Mouse (Mus musculus): ENCODE data around the gene Atg7.

Gene Atg7

DNA sequence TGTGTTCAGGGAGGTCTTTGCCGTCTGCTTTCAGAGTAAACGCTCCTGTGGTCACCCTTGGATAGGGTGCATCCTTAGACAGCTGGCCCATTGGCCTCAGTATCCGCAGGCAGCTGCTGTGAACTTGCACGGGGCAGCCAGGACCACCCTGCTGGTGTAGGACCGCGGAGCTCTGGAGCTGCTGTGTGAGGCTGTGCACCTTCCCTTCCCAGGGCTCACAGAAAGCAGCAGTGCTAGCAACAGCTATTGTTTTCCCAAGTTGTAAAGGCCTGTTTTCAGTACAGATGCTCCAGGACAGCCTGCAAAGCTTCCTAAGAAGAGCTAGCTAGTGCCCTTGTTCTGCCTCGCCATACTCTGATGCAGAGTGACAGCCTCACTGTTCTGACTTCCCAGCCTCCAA is 208.8 kb downstream of the Atg7 start:
- no peak for DNase-seq (ENCODE audit: low read depth, low spot score)

- peak; percentile 57 for DNase-seq (ENCODE audit: low read depth, low spot score)
These were observed 209.8 kb downstream of the Atg7 start for GRCm38 (mm10) chr6:114852739-114853138.

DNA sequence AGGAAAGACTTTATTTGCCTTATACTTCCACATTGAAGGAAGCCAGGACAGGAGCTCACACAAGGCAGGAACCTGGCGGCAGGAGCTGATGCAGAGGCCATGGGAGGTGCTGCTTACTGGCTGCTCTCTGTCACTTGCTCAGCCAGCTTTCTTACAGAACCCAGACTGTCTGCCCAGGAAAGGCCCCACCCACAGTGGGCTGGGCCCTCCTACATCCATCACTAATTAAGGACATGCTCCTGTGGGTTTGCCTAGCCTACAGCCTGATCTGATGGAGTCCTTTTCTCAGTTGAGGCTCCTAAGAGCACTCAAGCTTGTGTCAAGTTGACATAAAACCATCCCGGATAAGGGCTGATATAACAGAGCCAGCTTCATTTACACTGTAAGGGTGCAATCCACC is 211.5 kb downstream of the Atg7 start:
- DNase-seq (ENCODE audit: low read depth, low spot score): no peak

DNA sequence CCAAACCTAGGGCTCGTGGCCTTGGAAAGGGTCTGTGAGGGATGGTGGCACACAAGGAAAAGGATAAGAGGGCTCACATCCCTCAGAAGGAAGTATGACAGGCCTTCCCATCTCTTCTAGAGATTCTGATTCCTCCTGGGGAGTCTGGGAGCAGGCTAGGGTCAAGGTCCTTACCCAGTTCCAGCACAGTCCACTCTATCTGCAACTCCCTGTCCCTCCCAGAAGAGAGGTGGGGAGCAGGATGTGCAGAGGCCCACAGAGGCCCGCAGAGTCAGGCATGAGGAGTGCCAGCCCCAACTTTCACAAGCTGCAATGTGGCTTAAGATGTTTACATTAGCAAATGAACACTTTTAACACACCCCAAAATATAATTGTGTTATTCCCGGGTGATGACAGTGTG is 212.7 kb downstream of the Atg7 start:
- no peak for DNase-seq (ENCODE audit: low read depth, low spot score)

GRCm38 (mm10) chr6:114856501-114856900 is 213.6 kb downstream of the Atg7 start:
- no peak for DNase-seq (ENCODE audit: low read depth, low spot score)

DNA sequence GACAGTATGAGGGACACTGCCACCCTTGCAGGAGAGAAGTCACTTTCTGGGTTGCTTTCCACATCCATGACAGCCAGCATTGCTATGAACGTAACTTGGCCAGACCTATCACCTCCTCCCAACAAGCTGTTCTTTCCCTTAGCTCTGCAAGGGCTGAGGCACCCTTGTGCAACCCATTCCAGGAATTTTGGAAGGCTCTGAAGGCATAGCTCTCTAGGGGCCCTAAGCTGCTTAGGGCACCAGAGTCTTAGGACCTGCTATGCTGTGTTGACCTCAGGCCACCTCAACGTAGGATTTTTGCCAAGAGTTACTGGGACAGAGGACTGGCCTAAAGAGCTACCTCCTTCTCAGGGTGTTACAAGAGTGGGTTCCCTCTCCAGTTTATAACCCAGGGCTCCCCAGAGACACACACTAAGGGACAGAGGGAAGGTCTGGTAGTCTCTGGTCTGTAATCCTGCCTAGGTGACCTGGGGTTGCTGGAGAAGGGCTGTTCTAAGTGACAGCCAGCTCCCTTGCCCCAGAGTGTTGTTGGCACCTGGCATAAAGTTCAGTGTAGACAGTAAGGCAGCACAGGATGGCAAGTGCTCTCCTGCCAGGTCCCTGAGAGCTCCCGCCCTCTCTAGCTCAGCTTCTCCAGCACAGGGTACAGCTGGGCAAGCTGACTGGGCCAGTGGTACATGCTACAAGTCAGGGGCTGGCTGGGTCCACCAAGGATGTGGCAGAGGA is 215.3 kb downstream of the Atg7 start:
- DNase-seq (ENCODE audit: low read depth, low spot score): no peak

DNA sequence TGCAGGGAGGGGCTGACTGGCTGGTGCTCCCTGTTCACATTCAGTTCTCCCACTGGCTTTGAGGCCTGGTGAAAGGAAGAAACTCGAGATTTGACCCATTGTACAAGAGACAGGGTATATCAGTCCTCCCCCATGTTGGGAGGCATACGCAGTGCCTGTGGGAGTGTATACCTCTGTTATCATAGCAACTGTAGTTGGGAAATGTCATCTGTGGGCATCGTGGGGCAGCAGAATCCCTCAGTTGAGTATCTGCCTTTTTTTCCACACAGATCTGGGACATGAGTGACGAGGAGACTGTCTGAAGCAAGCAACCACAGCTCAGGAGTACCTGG is 215.8 kb downstream of the Atg7 start:
- DNase-seq (ENCODE audit: low read depth, low spot score): no peak

- no peak for DNase-seq (ENCODE audit: low read depth, low spot score)
These were observed 218.0 kb downstream of the Atg7 start for GRCm38 (mm10) chr6:114860677-114861568.

- DNase-seq (ENCODE audit: low read depth, low spot score): no peak
These were observed 218.7 kb downstream of the Atg7 start for GRCm38 (mm10) chr6:114861591-114861990.

GRCm38 (mm10) chr6:114862046-114862445 is 219.1 kb downstream of the Atg7 start:
- no peak for DNase-seq (ENCODE audit: low read depth, low spot score)

GRCm38 (mm10) chr6:114863501-114863900 is 220.6 kb downstream of the Atg7 start:
- no peak for DNase-seq (ENCODE audit: low read depth, low spot score)

- no peak for DNase-seq (ENCODE audit: low read depth, low spot score)
These were observed 221.5 kb downstream of the Atg7 start for GRCm38 (mm10) chr6:114864421-114864820.

- DNase-seq (ENCODE audit: low read depth, low spot score): no peak
These were observed 223.2 kb downstream of the Atg7 start for GRCm38 (mm10) chr6:114866078-114866477.

DNA sequence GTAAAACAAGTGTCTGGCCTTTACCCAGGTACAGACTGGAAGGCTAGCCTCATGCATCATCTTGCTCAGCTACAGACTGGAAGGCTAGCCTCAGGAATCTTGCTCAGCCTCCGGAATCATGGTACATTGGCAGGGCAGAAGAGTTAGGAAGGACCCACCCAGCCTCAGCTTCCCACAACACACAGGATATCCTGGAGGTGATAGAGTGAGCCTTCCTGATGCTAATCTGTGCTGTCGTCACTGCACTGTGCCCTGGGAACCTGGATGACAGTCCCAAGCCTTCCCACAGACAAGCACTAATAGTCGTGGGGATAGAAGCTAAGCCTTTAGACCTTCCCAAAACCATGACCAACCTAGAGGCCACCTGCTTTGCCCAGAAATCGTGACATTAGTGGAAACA is 223.7 kb downstream of the Atg7 start:
- no peak for DNase-seq (ENCODE audit: low read depth, low spot score)

- DNase-seq (ENCODE audit: low read depth, low spot score): no peak
These were observed 225.8 kb downstream of the Atg7 start for GRCm38 (mm10) chr6:114868656-114869055.

DNA sequence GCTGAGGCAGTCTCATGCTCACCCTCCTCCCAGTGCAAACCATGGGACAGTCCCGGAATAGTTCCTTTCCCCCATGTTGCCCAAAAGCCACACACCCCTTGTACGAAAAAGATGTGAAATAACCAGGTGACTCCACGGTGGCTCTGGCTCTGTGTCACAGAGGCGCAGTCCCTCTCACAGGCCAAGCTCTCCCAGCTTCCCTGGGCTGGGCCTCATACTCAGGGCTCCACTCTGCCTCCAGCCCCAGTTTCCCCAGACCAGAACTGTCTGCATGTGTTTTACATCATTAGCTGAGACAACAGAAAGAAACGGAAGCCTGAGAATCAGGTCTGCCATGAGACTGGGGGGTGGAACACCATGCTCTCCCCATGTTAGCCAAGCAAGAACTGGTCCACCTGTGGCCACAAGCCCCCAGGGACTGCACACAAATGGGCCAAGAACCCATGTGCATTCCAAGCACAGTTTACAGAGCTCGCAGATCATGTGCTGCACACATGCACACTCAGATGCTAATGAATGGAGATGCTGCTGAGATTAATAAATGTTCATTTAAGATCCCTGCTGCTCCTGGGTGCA is 226.7 kb downstream of the Atg7 start:
- no peak for DNase-seq (ENCODE audit: low read depth, low spot score)

DNA sequence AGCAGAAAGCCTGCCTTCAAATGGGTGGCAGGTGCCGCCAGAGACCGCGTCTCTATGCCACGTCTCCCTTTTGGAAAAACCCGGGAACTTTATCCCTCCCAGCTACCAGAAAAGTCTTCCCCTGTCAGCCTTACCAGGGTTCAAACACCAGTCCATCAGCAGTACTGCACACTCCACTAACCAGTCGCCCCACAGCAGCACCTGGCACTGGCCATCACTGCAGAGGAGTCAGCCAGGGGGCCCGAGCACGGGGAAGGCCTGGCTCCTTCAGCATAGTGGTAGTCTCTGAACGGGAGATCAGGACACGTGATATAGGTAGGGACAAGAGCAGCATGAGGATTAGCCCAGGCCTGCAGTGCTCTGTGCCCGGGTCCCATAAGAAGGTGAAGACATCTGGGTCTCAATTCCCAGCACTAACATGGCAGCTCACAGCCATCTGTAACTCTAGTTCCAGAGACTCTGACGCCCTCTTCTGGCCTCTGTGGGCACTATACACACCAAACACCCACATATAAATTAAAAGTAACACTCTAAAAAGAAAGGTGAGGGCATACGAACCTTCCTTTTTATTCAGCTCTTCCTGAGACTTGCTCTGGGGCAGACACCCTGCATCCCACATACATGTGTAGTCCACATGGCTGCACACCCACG is 228.2 kb downstream of the Atg7 start:
- DNase-seq (ENCODE audit: low read depth, low spot score): no peak

- no peak for DNase-seq (ENCODE audit: low read depth, low spot score)
These were observed 230.9 kb downstream of the Atg7 start for GRCm38 (mm10) chr6:114873808-114874137.

- no peak for DNase-seq (ENCODE audit: low read depth, low spot score)
These were observed 231.4 kb downstream of the Atg7 start for GRCm38 (mm10) chr6:114874138-114874928.

DNA sequence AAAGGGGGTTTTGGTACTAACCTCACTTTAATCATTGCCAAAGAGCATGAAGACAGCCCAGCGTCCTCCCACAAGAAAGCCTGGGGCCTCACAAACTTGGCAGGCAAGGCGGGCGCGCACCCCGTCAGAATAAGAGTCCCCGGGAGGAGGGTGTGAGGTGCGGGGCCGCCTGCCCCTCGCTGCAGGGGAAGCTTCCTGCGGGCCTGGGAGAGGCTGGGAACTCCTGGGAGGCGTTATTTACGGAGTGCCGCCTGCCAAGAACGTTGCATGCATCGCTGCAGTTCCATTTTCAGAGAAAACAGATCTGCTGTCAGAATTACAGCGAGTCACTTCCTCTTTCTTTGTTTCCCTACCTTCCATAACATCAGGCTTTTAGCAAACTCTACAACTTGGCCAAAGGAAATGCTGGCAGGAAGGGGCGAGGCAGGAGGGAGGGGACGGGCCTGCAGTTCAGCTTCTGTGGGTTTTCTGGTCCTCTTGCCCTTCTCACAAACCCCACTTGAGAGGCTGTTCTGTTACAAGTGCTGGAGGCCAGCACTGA is 232.2 kb downstream of the Atg7 start:
- DNase-seq (ENCODE audit: low read depth, low spot score): peak; percentile 88

DNA sequence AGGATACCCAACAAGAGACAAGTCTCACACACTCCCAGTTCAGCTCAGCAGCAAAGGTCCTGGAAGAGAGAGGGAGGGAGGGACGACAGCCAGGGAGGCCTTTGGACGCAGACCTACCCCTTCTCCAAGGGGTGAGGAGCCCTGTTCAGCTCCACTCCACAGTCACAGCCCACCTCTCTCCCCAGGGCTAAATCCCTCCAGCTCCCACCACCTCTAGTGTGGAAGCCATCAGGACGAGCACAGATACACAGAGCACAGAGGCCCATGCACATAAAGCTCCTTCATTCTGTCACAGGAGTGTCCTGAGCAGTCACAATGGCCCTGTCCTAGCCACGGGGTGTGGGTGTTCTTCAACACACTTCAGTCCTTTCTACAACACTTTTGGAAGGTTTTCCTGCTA is 233.1 kb downstream of the Atg7 start:
- DNase-seq (ENCODE audit: low read depth, low spot score): no peak
